Mouse (Mus musculus): ENCODE measurements around the gene Dock8.

DNA sequence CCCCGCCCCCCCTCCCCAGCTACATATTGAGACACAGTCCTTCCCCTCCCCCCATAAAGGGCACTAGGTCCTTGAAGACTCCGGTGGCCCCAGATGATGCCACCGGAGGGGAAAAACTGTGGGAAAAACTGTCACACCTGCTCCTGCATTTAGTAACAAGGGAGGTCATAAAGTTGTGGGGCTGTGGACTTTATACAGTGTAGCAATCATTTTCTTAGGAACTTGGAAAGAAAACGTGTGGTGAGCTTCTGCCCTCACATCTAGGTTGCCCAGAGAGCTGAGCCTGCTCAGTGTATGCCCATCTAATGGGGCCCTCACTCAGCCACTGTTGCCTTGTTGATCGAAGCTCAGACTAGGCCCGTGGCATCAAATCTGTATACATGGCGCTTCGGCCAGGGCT lies 246.7 kb downstream of the Dock8 start:
- TF ChIP-seq ZC3H11A (IDR thresholded peaks at IDR 0.05; ENCODE audit: borderline replicate concordance, low read depth, low read length): no peak
- no peak for TF ChIP-seq CHD2 (IDR thresholded peaks at IDR 0.05; ENCODE audit: low read depth, low read length)
- TF ChIP-seq MAFK (IDR thresholded peaks at IDR 0.05; ENCODE audit: insufficient read depth, low read depth, low read length): no peak
- TF ChIP-seq HCFC1 (IDR thresholded peaks at IDR 0.05; ENCODE audit: borderline replicate concordance, insufficient read depth, low read length): no peak

All from ES-E14 (cell line).